Mouse (Mus musculus) ES-E14 (cell line): Measurements from ENCODE around the gene Asgr1. TPM values are rescaled to one million over a fixed set of nuclear protein-coding genes. Genes with fewer than 3 reads are reported as not detected.

Experiments
- DNase-seq: peaks from one replicate; pipeline ENCODE4 v3.0.0-alpha.2; 2013; ENCODE audit warnings: low read depth, low spot score
- H3K27ac ChIP-seq: 2 replicates; pipeline ENCODE4 v1.5.1; 2012; ENCODE audit warnings: low read depth, mild to moderate bottlenecking, low read length, moderate library complexity, mixed read lengths; ENCODE audit not compliant: poor library complexity, insufficient read depth, severe bottlenecking
- H3K36me3 ChIP-seq: 2 replicates; pipeline ENCODE4 v1.6.1; 2012; ENCODE audit warnings: mild to moderate bottlenecking, low read length, moderate library complexity, mixed read lengths; ENCODE audit not compliant: control insufficient read depth, poor library complexity, insufficient read depth, severe bottlenecking
- H3K4me1 ChIP-seq, 2 experiments: fragments of 150-350 bp in 1 of 2; sonication (generic) in 1 of 2; 2 replicates each; pipeline ENCODE4 v1.6.1; 2012; ENCODE audit warnings: low read length in 2 of 2, mild to moderate bottlenecking in 1 of 2, mixed read lengths in 1 of 2; ENCODE audit not compliant: control insufficient read depth in 2 of 2, insufficient read depth in 2 of 2, poor library complexity in 1 of 2
- H3K4me3 ChIP-seq, 2 experiments: fragments of 150-350 bp in 1 of 2; sonication (generic) in 1 of 2; 2 replicates each; pipeline ENCODE4 v1.5.1; 2012; ENCODE audit warnings: low read length in 2 of 2, low read depth in 1 of 2, mild to moderate bottlenecking in 1 of 2, mixed read lengths in 1 of 2; ENCODE audit not compliant: insufficient read depth in 1 of 2, poor library complexity in 1 of 2, severe bottlenecking in 1 of 2
- H3K9ac ChIP-seq: 2 replicates; pipeline ENCODE4 v1.6.1; 2012; ENCODE audit warnings: low read depth, mild to moderate bottlenecking, low read length, mixed read lengths; ENCODE audit not compliant: poor library complexity, insufficient read depth, severe bottlenecking
- H3K9me3 ChIP-seq: fragments of 150-350 bp; sonication (generic); 2 replicates; pipeline ENCODE4 v1.6.1; 2012; ENCODE audit warnings: low read depth, mild to moderate bottlenecking, low read length; ENCODE audit not compliant: control insufficient read depth, insufficient read depth
- CHD2 ChIP-seq: IDR thresholded peaks from 2 replicates; pipeline ENCODE4 v1.6.1; 2014; ENCODE audit warnings: mild to moderate bottlenecking, low read depth, low read length, inconsistent platforms
- HCFC1 ChIP-seq: IDR thresholded peaks from 2 replicates; pipeline ENCODE4 v1.6.1; 2012; ENCODE audit warnings: low read length, inconsistent platforms, borderline replicate concordance; ENCODE audit not compliant: insufficient read depth
- MAFK ChIP-seq: IDR thresholded peaks from 2 replicates; pipeline ENCODE4 v1.6.1; 2014; ENCODE audit warnings: mild to moderate bottlenecking, low read depth, low read length, inconsistent platforms; ENCODE audit not compliant: insufficient read depth
- ZC3H11A ChIP-seq: IDR thresholded peaks from 2 replicates; pipeline ENCODE4 v1.6.1; 2012; ENCODE audit warnings: low read depth, mild to moderate bottlenecking, inconsistent platforms, low read length, borderline replicate concordance
- ZNF384 ChIP-seq: IDR thresholded peaks from 2 replicates; pipeline ENCODE4 v1.6.1; 2012; ENCODE audit warnings: low read depth, low read length, inconsistent platforms
- in situ Hi-C, 2 experiments: fragments of 600-800 bp; cut with MboI; formaldehyde crosslinking; loops; one replicate each; pipeline ENCODE4 v1.15.1; 2025; ENCODE audit warnings: low sequenced_read_pairs in 2 of 2, inconsistent platforms in 1 of 2; ENCODE audit not compliant: unreplicated experiment in 2 of 2
- total RNA-seq: library from RNA; depleted of rRNA; stranded (reverse); fragments of 300-350 nt; gene quantifications from 2 replicates; pipeline ENCODE4 v1.2.3, GENCODE M21; 2012

Gene Asgr1
- total RNA-seq, 1 experiment = 0.58 TPM

GRCm38 (mm10) chr11:70021264-70022132, 32.4 kb upstream of the Asgr1 start:
- peaks cover 0 to 22% of the 10 kb centered on the region in 2 experiments; a peak in 2 of 4 replicates for H3K4me1 ChIP-seq

GRCm38 (mm10) chr11:70023481-70024150, 30.3 kb upstream of the Asgr1 start:
- H3K9ac ChIP-seq = no peak overlapping the region
- TF ChIP-seq MAFK (no peak), ZC3H11A (no peak), HCFC1 (no peak), ZNF384 (no peak), CHD2 (no peak)
- in situ Hi-C loops = no loop called here
- no peak overlapping the region for H3K4me3 ChIP-seq
- no peaks in the 10 kb centered on the region for H3K9me3 ChIP-seq
- peaks cover 0 to 22% of the 10 kb centered on the region in 2 experiments; a peak in 2 of 4 replicates for H3K4me1 ChIP-seq
- DNase-seq = no peak
- no peak overlapping the region for H3K27ac ChIP-seq
- no peaks in the 10 kb centered on the region for H3K36me3 ChIP-seq

More at GRCm38 (mm10) chr11:70021264-70022132, 32.4 kb upstream of the Asgr1 start:
- no peaks in the 10 kb centered on the region for H3K36me3 ChIP-seq
- no peak overlapping the region for H3K27ac ChIP-seq
- DNase-seq = peak; percentile 99
- peak overlapping the region; percentile 63 for H3K9ac ChIP-seq
- TF ChIP-seq MAFK (no peak), CHD2 (no peak), HCFC1 (no peak), ZNF384 (no peak; the same call in none of the 2 replicates), ZC3H11A (no peak)
- in situ Hi-C loops = no loop called here
- peak overlapping the region; percentile 83 to 85 for H3K4me3 ChIP-seq
- no peaks in the 10 kb centered on the region for H3K9me3 ChIP-seq

GRCm38 (mm10) chr11:70024151-70024514, 29.8 kb upstream of the Asgr1 start:
- in situ Hi-C loops = no loop called here
- TF ChIP-seq ZC3H11A (no peak), MAFK (no peak), CHD2 (no peak), HCFC1 (no peak), ZNF384 (no peak)
- Histone ChIP-seq H3K9me3 (no peaks in the 10 kb centered on the region), H3K9ac (no peak overlapping the region), H3K4me3 (no peak overlapping the region), H3K4me1 (peaks cover 0 to 20% of the 10 kb centered on the region in 2 experiments; a peak in 2 of 4 replicates), H3K36me3 (no peaks in the 10 kb centered on the region), H3K27ac (no peak overlapping the region)
- DNase-seq = no peak

- peaks cover 8% of the 10 kb centered on the region; the same call in 1 of the 2 replicates for H3K36me3 ChIP-seq
- no peaks in the 10 kb centered on the region for H3K9me3 ChIP-seq
- peaks cover 0 to 11% of the 10 kb centered on the region in 2 experiments; a peak in 2 of 4 replicates for H3K4me1 ChIP-seq
- peak overlapping the region; percentile 17 to 32; a peak in 2 of 4 replicates for H3K4me3 ChIP-seq
- H3K9ac ChIP-seq = peak overlapping the region; percentile 14; the same call in 1 of the 2 replicates
- in situ Hi-C loops = no loop called here
- TF ChIP-seq MAFK (no peak), ZC3H11A (no peak), HCFC1 (no peak), CHD2 (no peak), ZNF384 (no peak)
- H3K27ac ChIP-seq = no peak overlapping the region
- DNase-seq = peak; percentile 72
Measured at GRCm38 (mm10) chr11:70026689-70027088, 27.2 kb upstream of the Asgr1 start.
